Mouse (Mus musculus) erythroblast, embryonic 14.5 days (primary cell): ENCODE data around the gene Cfap77. TPM values are rescaled to one million over a fixed set of nuclear protein-coding genes. Genes with fewer than 3 reads are reported as not detected.

Experiments used
- H3K27me3 ChIP-seq: 2 replicates; pipeline ENCODE4 v1.6.1; 2012; ENCODE audit warnings: inconsistent platforms; ENCODE audit not compliant: control insufficient read depth
- H3K36me3 ChIP-seq: 2 replicates; pipeline ENCODE4 v1.6.1; 2012; ENCODE audit warnings: mild to moderate bottlenecking, inconsistent platforms; ENCODE audit not compliant: control insufficient read depth
- H3K4me1 ChIP-seq: 2 replicates; pipeline ENCODE4 v1.6.1; 2012; ENCODE audit warnings: inconsistent platforms; ENCODE audit not compliant: control insufficient read depth
- H3K4me3 ChIP-seq: replicated peaks from 2 replicates; pipeline ENCODE3; 2012; ENCODE audit warnings: moderate library complexity, mild to moderate bottlenecking, inconsistent platforms
- H3K9me3 ChIP-seq: 2 replicates; pipeline ENCODE4 v1.6.1; 2012; ENCODE audit warnings: low read length, inconsistent platforms, mixed read lengths; ENCODE audit not compliant: control insufficient read depth
- GATA1 ChIP-seq: IDR thresholded peaks from 2 replicates; pipeline ENCODE4 v1.6.1; 2012; ENCODE audit warnings: low read length, inconsistent platforms, mixed read lengths
- TAL1 ChIP-seq: IDR thresholded peaks from 3 replicates; pipeline ENCODE4 v1.6.1; 2012; ENCODE audit warnings: low read length, inconsistent platforms, mixed read lengths
- polyA plus RNA-seq: library from polyadenylated mRNA; stranded (reverse); fragments of >175 nt; gene quantifications from 2 replicates; pipeline ENCODE4 v1.2.3, GENCODE M21; 2012

Cfap77 gene
- polyA plus RNA-seq, 1 experiment = not detected

DNA sequence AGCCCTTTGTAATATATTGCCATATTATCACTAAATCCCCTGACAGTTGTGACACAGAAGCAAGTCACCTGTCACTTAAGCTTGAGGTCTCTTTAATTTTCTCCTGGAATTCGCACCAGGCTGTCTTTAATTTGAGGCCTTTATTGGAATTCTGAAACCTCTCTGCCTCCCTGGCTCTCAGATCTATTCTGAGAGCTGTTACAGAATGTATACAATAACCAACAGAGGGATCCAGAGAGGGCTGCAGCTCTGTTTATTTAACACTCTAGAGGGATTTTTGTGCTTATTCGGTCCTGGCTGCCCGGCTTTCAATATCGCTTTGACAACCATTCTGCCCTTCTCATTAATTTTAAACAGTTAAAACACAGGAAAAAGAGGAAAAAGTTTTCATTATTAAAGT lies 170.0 kb downstream of the Cfap77 start:
- TF ChIP-seq GATA1 = no peak
- no peak for TF ChIP-seq TAL1
- Histone ChIP-seq H3K36me3 (peaks cover 61% of the 10 kb centered on the region), H3K4me1 (no peaks in the 10 kb centered on the region; the same call in 1 of the 2 replicates), H3K9me3 (no peaks in the 10 kb centered on the region), H3K27me3 (no peaks in the 10 kb centered on the region), H3K4me3 (no peak overlapping the region)

DNA sequence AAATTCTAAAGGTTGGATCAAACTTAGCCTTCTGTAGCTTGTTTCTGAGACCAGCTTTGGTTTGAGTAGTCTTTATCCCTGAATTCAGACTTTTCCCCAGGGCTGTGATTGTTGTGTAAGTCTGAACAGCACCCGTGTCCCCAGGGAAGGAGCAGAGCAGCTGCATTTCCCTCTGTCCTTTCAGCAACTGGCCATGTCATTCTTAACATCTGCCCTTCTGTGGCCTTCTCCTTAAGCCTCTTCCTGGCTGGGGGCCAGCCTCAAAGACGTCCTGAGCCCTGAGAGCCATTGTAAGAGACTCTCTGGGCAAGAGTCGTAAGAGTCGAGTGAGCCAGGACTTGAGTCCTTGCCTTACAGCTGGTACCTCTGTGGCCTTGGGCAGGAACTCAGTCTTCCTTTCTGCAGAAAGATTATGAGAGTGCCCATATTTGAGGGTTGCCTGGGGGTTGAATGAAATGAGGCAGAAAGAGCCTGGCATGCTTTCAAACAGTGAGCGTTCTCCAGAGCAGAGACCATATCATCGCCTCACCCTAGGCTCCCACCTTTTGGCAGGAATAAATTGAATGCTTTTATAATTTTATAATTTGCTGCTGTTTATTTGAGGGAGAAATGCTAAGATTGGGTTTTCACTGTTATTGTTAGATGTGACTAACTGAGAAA lies 171.9 kb downstream of the Cfap77 start:
- H3K36me3 ChIP-seq = peaks cover 49% of the 10 kb centered on the region
- H3K4me1 ChIP-seq = no peaks in the 10 kb centered on the region; the same call in 1 of the 2 replicates
- TF ChIP-seq GATA1 (no peak), TAL1 (no peak)
- no peaks in the 10 kb centered on the region for H3K27me3 ChIP-seq
- H3K9me3 ChIP-seq = no peaks in the 10 kb centered on the region
- no peak overlapping the region for H3K4me3 ChIP-seq

DNA sequence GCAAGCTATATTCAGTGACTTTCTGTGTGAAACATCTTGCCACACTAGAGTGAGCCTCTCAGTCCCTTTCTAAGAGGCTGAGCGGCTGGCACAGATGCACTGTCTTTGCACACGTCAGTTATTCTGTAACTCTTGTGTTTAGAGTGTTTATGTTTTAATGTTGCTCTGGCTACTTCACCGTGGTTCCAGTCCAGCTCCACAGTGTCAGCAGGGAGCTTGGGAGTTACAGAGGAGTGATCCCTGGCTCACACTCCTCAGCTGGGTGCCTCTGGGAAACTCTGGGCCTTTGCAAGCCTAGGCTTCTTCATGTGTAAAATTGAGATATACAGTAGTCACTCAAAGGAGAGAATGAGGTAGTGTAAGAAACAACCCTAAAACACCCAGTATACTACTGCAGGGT lies 172.8 kb downstream of the Cfap77 start:
- H3K36me3 ChIP-seq = peaks cover 54% of the 10 kb centered on the region
- H3K27me3 ChIP-seq = no peaks in the 10 kb centered on the region
- no peaks in the 10 kb centered on the region for H3K9me3 ChIP-seq
- H3K4me3 ChIP-seq = no peak overlapping the region
- TF ChIP-seq TAL1 (no peak), GATA1 (no peak)
- H3K4me1 ChIP-seq = no peaks in the 10 kb centered on the region; the same call in 1 of the 2 replicates

DNA sequence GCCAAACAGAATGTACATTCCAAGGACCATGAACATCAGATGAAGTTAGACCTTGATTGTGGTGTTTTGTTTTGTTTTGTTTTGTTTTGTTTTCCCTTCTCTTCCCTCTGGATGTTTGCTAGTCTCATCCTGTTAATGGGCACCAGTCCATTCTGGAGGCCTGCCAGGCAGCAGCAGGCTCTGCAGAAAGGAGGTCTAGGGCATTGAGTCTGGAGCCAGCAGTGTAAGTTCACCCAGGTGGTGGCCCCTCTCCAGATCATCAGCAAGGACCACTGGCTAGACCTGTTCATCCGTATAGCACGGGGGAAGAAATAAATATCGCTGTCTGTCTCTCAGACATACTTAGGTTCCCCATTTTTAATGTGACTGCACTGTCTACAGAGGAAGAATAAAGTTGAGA lies 173.6 kb downstream of the Cfap77 start:
- Histone ChIP-seq H3K4me1 (no peaks in the 10 kb centered on the region; the same call in 1 of the 2 replicates), H3K9me3 (no peaks in the 10 kb centered on the region), H3K36me3 (peaks cover 58% of the 10 kb centered on the region), H3K27me3 (no peaks in the 10 kb centered on the region), H3K4me3 (no peak overlapping the region)
- TF ChIP-seq TAL1 = no peak
- no peak for TF ChIP-seq GATA1

Other genes starting within 250 kb of the Cfap77 start
- gene Gtf3c4, start 214.7 kb downstream of the Cfap77 start, polyA plus RNA-seq = 0.41 and 0.79 TPM in 2 replicates
- gene Ddx31, start 214.7 kb downstream of the Cfap77 start, polyA plus RNA-seq = 0.14 and 0.25 TPM in 2 replicates
- gene Barhl1, start 138.4 kb downstream of the Cfap77 start, polyA plus RNA-seq = not detected in 2 replicates
- 0.28 and 0.34 TPM in 2 replicates for gene Ttf1, start 5.2 kb upstream of the Cfap77 start, polyA plus RNA-seq
- 0.08 and 0.10 TPM in 2 replicates for gene Setx, start 69.1 kb upstream of the Cfap77 start, polyA plus RNA-seq
- 0.03 TPM in 1 of 2 replicates, not detected in the other for gene Ntng2, start 197.9 kb upstream of the Cfap77 start, polyA plus RNA-seq